Comparison of ENCODE assay signal across 7 mouse cellular contexts in the genomic region with DNA sequence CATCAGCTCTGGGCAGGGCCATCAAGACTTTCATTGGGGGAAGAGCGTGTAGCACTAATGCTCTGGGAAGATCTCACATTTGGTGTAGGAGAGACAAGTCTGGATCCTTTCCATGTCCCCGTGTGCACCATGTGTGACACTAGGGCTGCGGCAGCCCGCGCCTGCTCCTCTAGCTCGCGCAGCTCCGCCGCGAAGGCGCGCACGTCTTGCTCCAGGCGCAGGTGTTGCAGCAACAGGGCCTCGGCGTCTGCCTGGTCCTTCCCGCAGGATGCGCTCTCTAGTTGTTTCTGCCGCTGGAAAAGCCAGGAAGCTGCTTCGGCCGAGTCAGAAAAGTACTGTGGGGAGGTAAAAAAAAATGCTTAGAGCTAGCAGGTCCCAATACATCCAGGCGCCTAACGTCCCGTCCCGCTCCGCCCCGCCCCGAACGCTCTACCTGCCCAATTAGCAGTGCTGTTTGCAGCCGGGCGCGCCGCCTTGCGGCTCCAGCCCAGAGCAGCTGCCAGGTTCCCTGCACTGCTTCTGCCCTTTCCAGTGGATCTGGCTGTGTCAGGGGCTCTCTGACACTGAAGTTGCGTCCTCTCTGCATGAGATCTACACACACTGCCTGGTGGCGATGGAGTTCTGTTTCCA. TPM values are rescaled to one million over a fixed set of nuclear protein-coding genes. Genes with fewer than 3 reads are reported as not detected.
A peak's percentile ranks its signal among the peaks of the same experiment; 100 is the strongest.
DNase-seq lines count a peak whose midpoint lies in the region; ATAC-seq and TF ChIP-seq lines count a peak whose summit lies in the region.

No protein-coding gene starts in this region.

- TF ChIP-seq CTCF in stomach, postnatal 0 days (IDR thresholded peaks at IDR 0.05; ENCODE audit: low read depth): peak; percentile 82

- peaks cover 10% of the 10 kb centered on the region for H3K27me3 ChIP-seq in intestine, embryonic 15.5 days (replicated peaks)
- peaks cover 29% of the 10 kb centered on the region for H3K27me3 ChIP-seq in limb, embryonic 15.5 days
- H3K27me3 ChIP-seq in midbrain, embryonic 13.5 days: peaks cover 35% of the 10 kb centered on the region
- H3K27me3 ChIP-seq in stomach, postnatal 0 days (ENCODE audit: control insufficient read depth, insufficient read depth, low read length): no peaks in the 10 kb centered on the region

- peak overlapping the region; percentile 39 for H3K4me3 ChIP-seq in intestine, embryonic 15.5 days (replicated peaks)
- peak overlapping the region; percentile 36 for H3K4me3 ChIP-seq in limb, embryonic 15.5 days
- H3K4me3 ChIP-seq in midbrain, embryonic 13.5 days (replicated peaks): peak overlapping the region; percentile 41
- H3K4me3 ChIP-seq in stomach, postnatal 0 days (ENCODE audit: low read depth, low read length): peak overlapping the region; percentile 24

- H3K4me1 ChIP-seq in intestine, embryonic 15.5 days (replicated peaks): peaks cover 20% of the 10 kb centered on the region
- H3K4me1 ChIP-seq in limb, embryonic 15.5 days: peaks cover 12% of the 10 kb centered on the region
- peaks cover 11% of the 10 kb centered on the region for H3K4me1 ChIP-seq in midbrain, embryonic 13.5 days (replicated peaks)
- H3K4me1 ChIP-seq in stomach, postnatal 0 days (replicated peaks; ENCODE audit: control insufficient read depth, insufficient read depth): no peaks in the 10 kb centered on the region

- 2% methylated on average over 36 of the region's 36 CpGs for WGBS in intestine, embryonic 15.5 days
- under 1% methylated on average over 36 of the region's 36 CpGs for WGBS in limb, embryonic 15.5 days
- 2% methylated on average over 36 of the region's 36 CpGs for WGBS in midbrain, embryonic 13.5 days
- whole genome bisulfite sequencing in stomach, postnatal 0 days: 1% methylated on average over 36 of the region's 36 CpGs

- no peak overlapping the region; the same call in 1 of the 2 replicates for H3K9ac ChIP-seq in intestine, embryonic 15.5 days
- H3K9ac ChIP-seq in limb, embryonic 15.5 days: no peak overlapping the region; the same call in 1 of the 2 replicates
- peak overlapping the region; percentile 46; the same call in 1 of the 2 replicates for H3K9ac ChIP-seq in midbrain, embryonic 13.5 days (replicated peaks)
- H3K9ac ChIP-seq in stomach, postnatal 0 days (ENCODE audit: low read length): peak overlapping the region; percentile 14; the same call in 1 of the 2 replicates

- no peak overlapping the region for H3K27ac ChIP-seq in intestine, embryonic 15.5 days
- H3K27ac ChIP-seq in limb, embryonic 15.5 days: no peak overlapping the region
- no peak overlapping the region for H3K27ac ChIP-seq in midbrain, embryonic 13.5 days
- no peak overlapping the region for H3K27ac ChIP-seq in stomach, postnatal 0 days (replicated peaks)

- TF ChIP-seq EP300 in stomach, postnatal 0 days (optimal IDR thresholded peaks at IDR 0.05): no peak

- peak; percentile 88 for ATAC-seq in intestine, embryonic 15.5 days
- ATAC-seq in limb, embryonic 15.5 days (ENCODE audit: insufficient number of reproducible peaks, low FRiP score, low TSS enrichment, low read depth): no peak
- ATAC-seq in midbrain, embryonic 13.5 days: peak; percentile 80
- peak; percentile 76 for ATAC-seq in stomach, postnatal 0 days (ENCODE audit: low FRiP score, low TSS enrichment)

- no peaks in the 10 kb centered on the region for H3K9me3 ChIP-seq in intestine, embryonic 15.5 days
- no peaks in the 10 kb centered on the region for H3K9me3 ChIP-seq in limb, embryonic 15.5 days
- no peaks in the 10 kb centered on the region for H3K9me3 ChIP-seq in midbrain, embryonic 13.5 days
- no peaks in the 10 kb centered on the region for H3K9me3 ChIP-seq in stomach, postnatal 0 days (ENCODE audit: control insufficient read depth, low read length)

- H3K4me2 ChIP-seq in intestine, embryonic 15.5 days (replicated peaks): peak overlapping the region; percentile 86
- peak overlapping the region; percentile 55 for H3K4me2 ChIP-seq in limb, embryonic 15.5 days
- H3K4me2 ChIP-seq in midbrain, embryonic 13.5 days (replicated peaks): peak overlapping the region; percentile 67
- peak overlapping the region; percentile 55 for H3K4me2 ChIP-seq in stomach, postnatal 0 days (replicated peaks; ENCODE audit: low read depth)

- no peaks in the 10 kb centered on the region for H3K36me3 ChIP-seq in intestine, embryonic 15.5 days
- no peaks in the 10 kb centered on the region for H3K36me3 ChIP-seq in limb, embryonic 15.5 days
- no peaks in the 10 kb centered on the region for H3K36me3 ChIP-seq in midbrain, embryonic 13.5 days
- no peaks in the 10 kb centered on the region for H3K36me3 ChIP-seq in stomach, postnatal 0 days (ENCODE audit: control insufficient read depth, insufficient read depth, low read length)

- peak; percentile 90 for DNase-seq in ZHBTc4 (ENCODE audit: low read depth, low spot score)
- peak; percentile 62 for DNase-seq in cerebellum, adult 8-10 months
- peak; percentile 50 for DNase-seq in forelimb bud, embryonic 11.5 days (ENCODE audit: low read depth, low spot score)
- peak; percentile 85 for DNase-seq in stomach, postnatal 0 days (ENCODE audit: low spot score)

RNA-seq across cellular contexts. Expression of a gene that starts 43.0 kb away (rescaled TPM):
- 0.75 and 1.4 TPM in 2 replicates for polyA plus RNA-seq in intestine, embryonic 15.5 days (2015; fragmentation: Nextera tagmentation; extraction: Ambion mirVana)
- polyA plus RNA-seq in limb, embryonic 15.5 days (2015; fragmentation: Nextera tagmentation; extraction: Ambion mirVana): 2.8 and 3.9 TPM in 2 replicates
- 4.6 and 5.4 TPM in 2 replicates for polyA plus RNA-seq in midbrain, embryonic 13.5 days (2015; fragmentation: Nextera tagmentation; extraction: Ambion mirVana)
- polyA plus RNA-seq in stomach, postnatal 0 days (2015; fragmentation: Nextera tagmentation; extraction: Ambion mirVana): 8.0 and 8.7 TPM in 2 replicates

RNA-seq across cellular contexts. Expression of a gene that starts 48.9 kb away (rescaled TPM):
- 2.2 TPM in 2 replicates for polyA plus RNA-seq in intestine, embryonic 15.5 days (2015; fragmentation: Nextera tagmentation; extraction: Ambion mirVana)
- polyA plus RNA-seq in limb, embryonic 15.5 days (2015; fragmentation: Nextera tagmentation; extraction: Ambion mirVana): 3.8 and 5.0 TPM in 2 replicates
- polyA plus RNA-seq in midbrain, embryonic 13.5 days (2015; fragmentation: Nextera tagmentation; extraction: Ambion mirVana): 5.7 and 5.8 TPM in 2 replicates
- 4.3 and 5.6 TPM in 2 replicates for polyA plus RNA-seq in stomach, postnatal 0 days (2015; fragmentation: Nextera tagmentation; extraction: Ambion mirVana)

RNA-seq across cellular contexts. Expression of a gene that starts 48.9 kb away (rescaled TPM):
- 15.5 and 17.8 TPM in 2 replicates for polyA plus RNA-seq in intestine, embryonic 15.5 days (2015; fragmentation: Nextera tagmentation; extraction: Ambion mirVana)
- polyA plus RNA-seq in limb, embryonic 15.5 days (2015; fragmentation: Nextera tagmentation; extraction: Ambion mirVana): 17.5 and 18.4 TPM in 2 replicates
- polyA plus RNA-seq in midbrain, embryonic 13.5 days (2015; fragmentation: Nextera tagmentation; extraction: Ambion mirVana): 26.0 and 26.5 TPM in 2 replicates
- 11.3 and 12.7 TPM in 2 replicates for polyA plus RNA-seq in stomach, postnatal 0 days (2015; fragmentation: Nextera tagmentation; extraction: Ambion mirVana)

Comparison
In these comparisons a context has a peak if more than half of its experiments do, and no peak if none do; other contexts are left out.
1. H3K9ac ChIP-seq: peak in midbrain, embryonic 13.5 days (single experiment) and stomach, postnatal 0 days (single experiment); none in intestine, embryonic 15.5 days (single experiment) and limb, embryonic 15.5 days (single experiment).
2. Peak in every context shown above with its lines, with median percentiles within 50 percentile points of each other: DNase-seq, H3K4me2 ChIP-seq and H3K4me3 ChIP-seq.